Mouse (Mus musculus) MEL (cell line): ENCODE measurements at regions not wholly inside any gene's neighbourhood (a gene's known extent, or its start where the extent isn't known, plus 50 kb on each side); places are given as distances from the start of the nearest gene placed in this dataset.
A peak's percentile ranks its signal among the peaks of the same experiment; 100 is the strongest.

Experiments
- DNase-seq: peaks from one replicate; pipeline ENCODE4 v3.0.0; 2011; ENCODE audit warnings: low read depth, low spot score
- H3K27ac ChIP-seq: 2 replicates; pipeline ENCODE4 v1.5.1; 2012; ENCODE audit warnings: low read depth, mild to moderate bottlenecking, control low read depth, low read length, moderate library complexity; ENCODE audit not compliant: control insufficient read depth
- H3K27me3 ChIP-seq, 2 experiments: fragments of 150-350 bp in 1 of 2; sonication (generic) in 1 of 2; 2 replicates each; pipeline ENCODE4 v1.6.1; 2012; ENCODE audit warnings: low read length in 2 of 2, mild to moderate bottlenecking in 2 of 2, improper control_type of control experiment in 1 of 2, moderate library complexity in 1 of 2; ENCODE audit not compliant: insufficient read depth in 2 of 2, control insufficient read depth in 1 of 2
- H3K36me3 ChIP-seq, 2 experiments: 2 replicates each; pipeline ENCODE4 v1.6.1; 2012 to 2014; ENCODE audit warnings: low read length in 2 of 2, improper control_type of control experiment in 1 of 2, inconsistent platforms in 1 of 2, mild to moderate bottlenecking in 1 of 2; ENCODE audit not compliant: insufficient read depth in 2 of 2, control insufficient read depth in 1 of 2
- H3K4me1 ChIP-seq, 2 experiments: fragments of 150-350 bp in 1 of 2; sonication (generic) in 1 of 2; 2 replicates each; pipeline ENCODE4 v1.6.1; 2012; ENCODE audit warnings: low read length in 2 of 2, improper control_type of control experiment in 1 of 2, mild to moderate bottlenecking in 1 of 2; ENCODE audit not compliant: insufficient read depth in 2 of 2, control insufficient read depth in 1 of 2
- H3K4me3 ChIP-seq, 2 experiments: fragments of 150-350 bp in 1 of 2; sonication (generic) in 1 of 2; 2 replicates each; pipeline ENCODE4 v1.5.1; 2012; ENCODE audit warnings: low read depth in 2 of 2, low read length in 2 of 2, mild to moderate bottlenecking in 2 of 2, moderate library complexity in 2 of 2, control low read depth in 1 of 2, improper control_type of control experiment in 1 of 2; ENCODE audit not compliant: control insufficient read depth in 1 of 2, insufficient read depth in 1 of 2
- H3K79me2 ChIP-seq: 2 replicates; pipeline ENCODE4 v1.6.1; 2012; ENCODE audit warnings: mild to moderate bottlenecking, low read length, moderate library complexity; ENCODE audit not compliant: control insufficient read depth, poor library complexity, insufficient read depth
- H3K9ac ChIP-seq: 2 replicates; pipeline ENCODE4 v1.6.1; 2012; ENCODE audit warnings: low read depth, mild to moderate bottlenecking, control low read depth, low read length, moderate library complexity; ENCODE audit not compliant: control insufficient read depth, poor library complexity, severe bottlenecking
- H3K9me3 ChIP-seq: fragments of 150-350 bp; sonication (generic); replicated peaks from 2 replicates; pipeline ENCODE4 v1.6.1; 2012; ENCODE audit warnings: mild to moderate bottlenecking, low read length, improper control_type of control experiment, moderate library complexity; ENCODE audit not compliant: insufficient read depth
- CHD2 ChIP-seq: IDR thresholded peaks from 2 replicates; pipeline ENCODE4 v1.6.1; 2011; ENCODE audit warnings: low read length, improper control_type of control experiment
- CTCF ChIP-seq, 3 experiments: IDR thresholded peaks in 2 of 3; conservative IDR thresholded peaks in 1 of 3; 2 replicates each; pipeline ENCODE4 v1.5.1; 2011 to 2012; ENCODE audit warnings: low read length in 3 of 3, low read depth in 2 of 3, mild to moderate bottlenecking in 2 of 3, improper control_type of control experiment in 1 of 3, inconsistent platforms in 1 of 3, mixed read lengths in 1 of 3, moderate library complexity in 1 of 3; ENCODE audit not compliant: control insufficient read depth in 1 of 3, insufficient read depth in 1 of 3, poor library complexity in 1 of 3, severe bottlenecking in 1 of 3
- E2F4 ChIP-seq: IDR thresholded peaks from 2 replicates; pipeline ENCODE4 v1.6.1; 2011; ENCODE audit warnings: low read depth, low read length, improper control_type of control experiment, borderline replicate concordance
- ETS1 ChIP-seq: IDR thresholded peaks from 2 replicates; pipeline ENCODE4 v1.6.1; 2012; ENCODE audit warnings: low read depth, mild to moderate bottlenecking, inconsistent platforms, low read length, improper control_type of control experiment, moderate library complexity
- GABPA ChIP-seq: IDR thresholded peaks from 2 replicates; pipeline ENCODE4 v1.6.1; 2012; ENCODE audit warnings: low read depth, mild to moderate bottlenecking, inconsistent platforms, low read length, improper control_type of control experiment, moderate library complexity
- KAT2A ChIP-seq: conservative IDR thresholded peaks from 2 replicates; pipeline ENCODE4 v1.6.1; 2012; ENCODE audit warnings: low read depth, low read length, improper control_type of control experiment, inconsistent platforms
- MAFK ChIP-seq: IDR thresholded peaks from 2 replicates; pipeline ENCODE4 v1.6.1; 2011; ENCODE audit warnings: low read depth, mild to moderate bottlenecking, low read length, improper control_type of control experiment, borderline replicate concordance
- MAZ ChIP-seq: IDR thresholded peaks from 2 replicates; pipeline ENCODE4 v1.6.1; 2012; ENCODE audit warnings: low read depth, mild to moderate bottlenecking, inconsistent platforms, low read length, improper control_type of control experiment
- MXI1 ChIP-seq: IDR thresholded peaks from 2 replicates; pipeline ENCODE4 v1.6.1; 2011; ENCODE audit warnings: mild to moderate bottlenecking, low read depth, low read length, improper control_type of control experiment
- MYC ChIP-seq: IDR thresholded peaks from 2 replicates; pipeline ENCODE4 v1.6.1; 2011; ENCODE audit warnings: low read depth, mild to moderate bottlenecking, low read length, improper control_type of control experiment, moderate library complexity
- POLR2AphosphoS2 ChIP-seq: IDR thresholded peaks from 2 replicates; pipeline ENCODE4 v1.6.1; 2011; ENCODE audit warnings: low read length, improper control_type of control experiment
- RCOR1 ChIP-seq: IDR thresholded peaks from 2 replicates; pipeline ENCODE4 v1.6.1; 2012; ENCODE audit warnings: low read depth, mild to moderate bottlenecking, inconsistent platforms, low read length, improper control_type of control experiment
- SIN3A ChIP-seq: IDR thresholded peaks from 2 replicates; pipeline ENCODE4 v1.6.1; 2012; ENCODE audit warnings: low read length, improper control_type of control experiment, inconsistent platforms
- SMC3 ChIP-seq: IDR thresholded peaks from 2 replicates; pipeline ENCODE4 v1.6.1; 2011; ENCODE audit warnings: low read depth, low read length, improper control_type of control experiment
- USF2 ChIP-seq, 2 experiments: IDR thresholded peaks; 2 replicates each; pipeline ENCODE4 v1.6.1; 2011 to 2012; ENCODE audit warnings: improper control_type of control experiment in 2 of 2, low read length in 2 of 2, borderline replicate concordance in 1 of 2, inconsistent platforms in 1 of 2, low read depth in 1 of 2, mild to moderate bottlenecking in 1 of 2; ENCODE audit not compliant: insufficient read depth in 1 of 2
- ZC3H11A ChIP-seq: IDR thresholded peaks from 2 replicates; pipeline ENCODE4 v1.6.1; 2012; ENCODE audit warnings: low read depth, mild to moderate bottlenecking, inconsistent platforms, low read length, improper control_type of control experiment

DNA sequence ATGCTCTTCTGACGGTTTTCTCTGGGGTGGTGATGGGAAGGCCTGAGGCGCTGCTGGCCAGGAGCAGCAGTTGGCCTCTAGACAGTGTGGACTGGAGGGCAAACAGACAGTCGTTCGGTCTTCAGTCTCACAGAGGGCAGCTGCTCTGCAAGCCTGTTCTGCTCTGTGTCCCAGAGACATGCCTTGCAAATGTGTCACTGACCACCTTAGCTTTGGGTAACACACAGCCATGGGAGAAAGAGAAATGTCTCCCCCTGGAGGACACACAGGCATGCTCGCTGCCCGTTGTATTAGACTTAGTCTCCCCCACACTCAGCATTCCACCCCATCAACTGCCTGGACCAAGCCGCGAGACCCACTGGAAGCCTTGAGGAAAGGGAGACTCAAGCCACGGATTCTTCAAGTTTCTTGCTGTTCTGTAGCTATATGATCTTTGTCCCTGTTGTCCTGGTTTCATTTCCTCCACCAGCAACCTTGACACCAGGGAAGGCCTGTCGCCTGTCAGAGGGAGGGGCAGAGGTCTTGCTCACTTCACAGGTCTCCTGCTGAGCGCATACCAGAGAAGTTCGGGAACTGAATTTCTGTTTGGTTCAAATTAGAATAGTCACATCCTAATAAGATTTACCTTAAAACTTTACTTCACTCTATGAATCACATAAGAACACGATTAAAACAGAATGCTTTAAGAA, 310.8 kb downstream of the Setd4 start:
- H3K4me1 ChIP-seq: peaks cover 0 to 3% of the 10 kb centered on the region in 2 experiments; a peak in 2 of 4 replicates
- H3K79me2 ChIP-seq: no peaks in the 10 kb centered on the region
- no peak for TF ChIP-seq E2F4
- TF ChIP-seq ZC3H11A: peak; percentile 99
- TF ChIP-seq CTCF (IDR thresholded peaks at IDR 0.05 in 2 of 3, conservative IDR thresholded peaks at IDR 0.05 in 1 of 3; ENCODE audit: control insufficient read depth in 1 of 3, insufficient read depth in 1 of 3, low read depth in 2 of 3, low read length in 3 of 3, poor library complexity in 1 of 3, severe bottlenecking in 1 of 3): peak; percentile 84 to 94 (median 92)
- TF ChIP-seq MAZ: no peak
- TF ChIP-seq SIN3A: 0 out of 2 replicates have a peak, but pooled peaks have one; percentile 23
- TF ChIP-seq SMC3: peak; percentile 99
- H3K27me3 ChIP-seq: peaks cover 0 to 2% of the 10 kb centered on the region in 2 experiments; a peak in 2 of 4 replicates
- H3K9ac ChIP-seq: no peak overlapping the region
- no peak overlapping the region for H3K4me3 ChIP-seq
- peak; percentile 82 for DNase-seq
- no peaks in the 10 kb centered on the region; a peak in 1 of 4 replicates for H3K36me3 ChIP-seq
- no peak overlapping the region for H3K27ac ChIP-seq
- no peaks in the 10 kb centered on the region for H3K9me3 ChIP-seq

DNA sequence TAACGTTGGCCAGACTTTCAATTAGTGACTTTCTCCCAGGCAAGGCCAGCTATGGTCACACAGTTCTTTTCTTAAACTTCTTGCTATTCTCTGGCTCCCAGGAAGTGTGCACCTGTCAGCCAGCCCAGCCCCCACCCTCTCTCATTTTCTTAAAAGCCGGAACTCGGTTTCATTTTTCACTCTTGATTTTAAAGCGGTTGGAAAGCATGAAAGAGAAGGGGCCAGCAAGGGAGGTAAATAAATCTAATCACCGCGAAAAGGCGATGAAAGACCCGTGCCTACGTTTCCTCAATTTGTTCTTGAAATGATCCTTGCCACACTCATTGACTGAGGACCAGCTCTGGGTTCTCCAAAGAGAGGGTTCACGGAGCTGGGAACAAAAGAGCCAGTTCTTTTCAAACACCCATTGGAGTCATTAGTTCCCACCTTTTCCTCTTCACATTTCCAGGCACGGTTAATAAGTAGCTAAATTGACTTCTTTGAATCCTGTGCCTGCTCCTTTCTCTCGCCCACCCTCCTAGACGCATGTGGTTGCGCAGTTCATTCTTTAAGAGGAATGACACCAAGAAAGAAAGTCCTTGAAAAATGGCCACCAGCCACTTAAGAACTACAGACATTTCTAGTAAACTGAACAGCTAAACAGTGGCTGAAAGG, 311.6 kb downstream of the Setd4 start:
- H3K9me3 ChIP-seq: no peaks in the 10 kb centered on the region
- H3K4me1 ChIP-seq: peaks cover 0 to 3% of the 10 kb centered on the region in 2 experiments; a peak in 2 of 4 replicates
- TF ChIP-seq ZC3H11A (no peak), E2F4 (no peak), GABPA (no peak), MXI1 (no peak), MAFK (no peak), ETS1 (no peak), MYC (no peak), RCOR1 (no peak)
- DNase-seq: no peak
- no peak overlapping the region for H3K9ac ChIP-seq
- no peaks in the 10 kb centered on the region; a peak in 1 of 4 replicates for H3K36me3 ChIP-seq
- no peak overlapping the region for H3K27ac ChIP-seq
- no peak overlapping the region for H3K4me3 ChIP-seq
- H3K79me2 ChIP-seq: no peaks in the 10 kb centered on the region
- no peaks in the 10 kb centered on the region; a peak in 1 of 4 replicates for H3K27me3 ChIP-seq

DNA sequence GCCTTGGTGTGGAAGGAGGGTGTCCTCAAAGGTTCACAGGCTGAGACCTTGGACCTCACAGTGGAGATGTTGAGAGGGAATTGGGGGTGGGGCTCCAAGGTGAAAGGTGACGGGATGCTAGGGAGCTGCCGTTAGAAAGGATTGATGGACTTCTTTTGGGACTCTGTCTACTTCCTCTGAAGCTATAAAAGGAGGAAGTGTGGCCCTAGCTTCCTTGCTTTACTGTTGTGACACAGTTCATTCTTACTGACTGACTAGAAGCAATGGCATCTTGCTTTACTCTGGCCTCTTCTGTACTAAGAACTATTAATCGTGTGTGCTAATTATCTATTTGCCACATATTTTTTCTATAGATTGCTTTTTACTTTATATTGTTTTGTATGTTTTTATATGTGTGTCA, 315.8 kb downstream of the Setd4 start:
- Histone ChIP-seq H3K9ac (no peak overlapping the region), H3K9me3 (no peaks in the 10 kb centered on the region)

More for the DNA sequence above, 315.8 kb downstream of the Setd4 start:
- H3K27me3 ChIP-seq: no peaks in the 10 kb centered on the region
- peak; percentile 19 for DNase-seq
- H3K36me3 ChIP-seq: no peaks in the 10 kb centered on the region
- H3K27ac ChIP-seq: no peak overlapping the region
- no peak overlapping the region for H3K4me3 ChIP-seq
- TF ChIP-seq POLR2AphosphoS2 (no peak), E2F4 (no peak), GABPA (no peak), CHD2 (no peak), SMC3 (no peak), USF2 (IDR thresholded peaks at IDR 0.05; ENCODE audit: borderline replicate concordance in 1 of 2, insufficient read depth in 1 of 2, low read depth in 1 of 2, low read length in 2 of 2) (no peak), KAT2A (no peak)
- H3K4me1 ChIP-seq: 0 out of 4 replicates have a peak, but pooled peaks cover 0 to 3% of the 10 kb centered on the region in 2 experiments
- no peaks in the 10 kb centered on the region for H3K79me2 ChIP-seq
